Mouse (Mus musculus) hindbrain, embryonic 16.5 days (tissue): Measurements from ENCODE around the gene Ctnnd1. TPM values are rescaled to one million over a fixed set of nuclear protein-coding genes. Genes with fewer than 3 reads are reported as not detected.
"Not testable (repeated sequence)": the region's sequence is repeated elsewhere in the genome, so short reads cannot be mapped to it uniquely, and the experiment has no call there.

Source experiments
- ATAC-seq: fragments of 200-750 bp; cut with Nextera tagmentation; 2 replicates; pipeline ENCODE4 v1.8.0; 2017; ENCODE audit warnings: moderate TSS enrichment, moderate library complexity
- H3K27ac ChIP-seq: fragments of 300-500 bp; sonication (generic); 2 replicates; pipeline ENCODE4 v1.5.1; 2014; ENCODE audit warnings: low read depth, mild to moderate bottlenecking, control low read depth, low read length, moderate library complexity
- H3K27me3 ChIP-seq: fragments of 300-500 bp; sonication (generic); replicated peaks from 2 replicates; pipeline ENCODE4 v1.6.1; 2014; ENCODE audit warnings: low read length; ENCODE audit not compliant: control insufficient read depth, insufficient read depth
- H3K36me3 ChIP-seq: fragments of 300-500 bp; sonication (generic); 2 replicates; pipeline ENCODE4 v1.6.1; 2014; ENCODE audit warnings: mild to moderate bottlenecking, low read length, moderate library complexity, mixed read lengths; ENCODE audit not compliant: control insufficient read depth, insufficient read depth
- H3K4me1 ChIP-seq: fragments of 300-500 bp; sonication (generic); 2 replicates; pipeline ENCODE4 v1.6.1; 2014; ENCODE audit warnings: low read depth, low read length; ENCODE audit not compliant: control insufficient read depth, insufficient read depth
- H3K4me2 ChIP-seq: fragments of 300-500 bp; sonication (generic); 2 replicates; pipeline ENCODE4 v1.6.1; 2014; ENCODE audit warnings: mild to moderate bottlenecking, low read length, control low read depth, moderate library complexity
- H3K4me3 ChIP-seq: fragments of 300-500 bp; sonication (generic); 2 replicates; pipeline ENCODE4 v1.5.1; 2014; ENCODE audit warnings: mild to moderate bottlenecking, low read length, control low read depth, moderate library complexity
- H3K9ac ChIP-seq: fragments of 300-500 bp; sonication (generic); 2 replicates; pipeline ENCODE4 v1.6.1; 2014; ENCODE audit warnings: low read depth, mild to moderate bottlenecking, control low read depth, low read length, moderate library complexity
- H3K9me3 ChIP-seq: fragments of 300-500 bp; sonication (generic); 2 replicates; pipeline ENCODE4 v1.6.1; 2014; ENCODE audit warnings: mild to moderate bottlenecking, low read length, moderate library complexity; ENCODE audit not compliant: control insufficient read depth
- WGBS: fragments of 180-500 bp; shearing (Covaris S2); extraction: QIAGEN DNeasy Blood & Tissue Kit; methylation state at CpG from one replicate; pipeline ENCODE4 v1.1.7; 2014; 5-methylcytosine and 5-hydroxymethylcytosine counted together
- polyA plus RNA-seq: library from polyadenylated mRNA; unstranded; fragments of >200 nt; fragmentation: Nextera tagmentation; extraction: Ambion mirVana; gene quantifications from 2 replicates; pipeline ENCODE4 v1.2.1, GENCODE M21; 2015

The Ctnnd1 gene
- polyA plus RNA-seq, 1 experiment from 2014 or later: 24.4 TPM

- H3K9me3 ChIP-seq: no peaks in the 10 kb centered on the region
- peak; percentile 65 for ATAC-seq
- H3K4me1 ChIP-seq: peaks cover 21% of the 10 kb centered on the region
- H3K4me3 ChIP-seq: peak overlapping the region; percentile 71
- H3K36me3 ChIP-seq: peaks cover 18% of the 10 kb centered on the region
- WGBS: 11% methylated on average over 21 of the region's 22 CpGs
- no peaks in the 10 kb centered on the region for H3K27me3 ChIP-seq
- H3K27ac ChIP-seq: peak overlapping the region; percentile 86
- peak overlapping the region; percentile 76 for H3K9ac ChIP-seq
- H3K4me2 ChIP-seq: peak overlapping the region; percentile 66
These were observed 26.9 kb upstream of the Ctnnd1 start for GRCm38 (mm10) chr2:84677270-84677967.

DNA sequence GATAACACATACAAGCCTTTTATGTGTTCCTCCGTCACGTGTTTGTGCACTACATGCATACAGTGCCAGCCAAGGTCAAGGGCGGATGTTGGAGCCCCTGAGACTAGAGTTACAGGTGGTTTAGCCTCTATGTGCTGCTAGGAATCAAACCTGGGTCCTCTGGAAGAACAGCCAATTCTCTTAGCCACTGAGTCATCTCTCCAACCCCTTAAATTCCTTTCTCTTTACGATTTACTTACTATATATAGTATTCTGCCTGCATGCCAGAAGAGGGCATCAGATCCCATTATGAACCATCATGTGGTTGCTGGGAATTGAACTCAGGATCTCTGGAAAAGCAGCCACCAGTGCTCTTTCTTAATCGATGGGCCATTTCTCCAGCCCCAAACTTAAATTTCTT lies 21.0 kb upstream of the Ctnnd1 start:
- H3K9me3 ChIP-seq, H3K4me3 ChIP-seq, H3K27me3 ChIP-seq, H3K27ac ChIP-seq, H3K9ac ChIP-seq, ATAC-seq: not testable (repeated sequence)
- peaks cover 22% of the 10 kb centered on the region for H3K36me3 ChIP-seq
- 65% methylated on average over 3 of the region's 5 CpGs for whole genome bisulfite sequencing
- peaks cover 18% of the 10 kb centered on the region for H3K4me1 ChIP-seq
- peak overlapping the region; percentile 76 for H3K4me2 ChIP-seq

DNA sequence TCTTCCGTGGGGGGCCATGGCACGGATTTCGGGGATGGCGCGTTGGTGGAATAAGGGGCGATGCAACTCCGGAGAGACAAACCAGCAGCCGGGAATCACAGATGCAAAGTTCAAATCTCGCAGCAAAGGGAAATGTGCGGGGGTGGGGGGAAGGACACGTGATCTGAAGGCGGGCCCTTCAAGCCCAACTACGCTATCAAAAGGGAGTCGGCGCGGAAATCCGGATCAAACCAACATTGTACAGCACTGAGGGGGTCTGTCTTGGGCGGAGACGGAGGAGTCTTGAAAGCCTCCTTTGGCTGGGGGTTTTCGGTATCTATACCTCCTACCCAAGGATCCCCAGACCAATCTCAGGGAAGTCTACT lies 20.0 kb upstream of the Ctnnd1 start, which contains the start of gene Selenoh:
TSS of gene Selenoh (minus strand) at position 202 of the 365 bp plus-strand sequence.
- peaks cover 20% of the 10 kb centered on the region for H3K36me3 ChIP-seq
- 0% methylated on average over 20 of the region's 20 CpGs for WGBS

DNA sequence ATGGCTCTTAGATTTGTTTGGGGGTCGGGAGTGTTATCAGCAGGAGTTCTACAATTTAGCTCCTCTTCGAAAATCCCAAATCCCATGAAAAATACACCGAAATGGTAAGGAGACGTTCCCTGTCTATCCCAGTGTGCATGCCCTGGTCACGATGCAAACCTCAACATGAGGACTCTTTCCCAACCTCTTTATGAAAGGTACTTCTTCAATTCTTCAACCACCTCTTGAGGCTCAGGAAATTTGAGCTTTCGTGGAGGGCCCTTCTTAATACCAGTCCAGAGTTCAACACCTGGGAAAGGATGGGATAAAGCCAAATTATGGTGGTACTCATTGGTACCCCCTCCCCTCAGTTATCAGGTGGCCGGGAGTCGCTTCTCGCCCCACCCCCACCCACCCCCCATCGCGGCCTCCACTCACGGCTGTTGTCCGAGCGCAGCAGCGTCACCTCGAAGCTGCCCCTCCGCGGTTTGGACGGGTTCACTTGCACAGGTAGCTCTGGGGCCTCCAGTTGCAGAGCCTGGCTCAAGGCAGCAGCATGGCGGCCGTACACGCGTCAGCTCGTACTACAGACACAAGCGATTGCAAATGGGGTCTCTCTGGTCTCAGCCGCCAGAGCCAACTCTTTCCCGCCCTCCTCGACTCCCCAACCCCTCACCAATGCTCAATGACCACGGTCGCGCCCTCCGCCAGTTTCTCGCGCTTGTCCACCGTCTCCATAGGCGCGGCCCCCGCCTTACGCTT lies 19.4 kb upstream of the Ctnnd1 start:
- peaks cover 13% of the 10 kb centered on the region for H3K4me1 ChIP-seq
- H3K4me3 ChIP-seq: peak overlapping the region; percentile 95
- WGBS: 3% methylated on average over 39 of the region's 39 CpGs
- H3K36me3 ChIP-seq: peaks cover 16% of the 10 kb centered on the region
- H3K27me3 ChIP-seq: no peaks in the 10 kb centered on the region
- peak; percentile 79 for ATAC-seq
- H3K27ac ChIP-seq: peak overlapping the region; percentile 91
- no peaks in the 10 kb centered on the region for H3K9me3 ChIP-seq
- peak overlapping the region; percentile 89 for H3K9ac ChIP-seq
- peak overlapping the region; percentile 76 for H3K4me2 ChIP-seq

More for the DNA sequence above, 20.0 kb upstream of the Ctnnd1 start, which contains the start of gene Selenoh:
- Histone ChIP-seq H3K9me3 (no peaks in the 10 kb centered on the region), H3K4me2 (peak within 1 kb of the TSS; percentile 76), H3K4me3 (peak within 1 kb of the TSS; percentile 95), H3K4me1 (peaks cover 13% of the 10 kb centered on the region), H3K9ac (peak within 1 kb of the TSS; percentile 89), H3K27ac (peak within 1 kb of the TSS; percentile 91), H3K27me3 (no peaks in the 10 kb centered on the region)
- ATAC-seq: peak; percentile 98

DNA sequence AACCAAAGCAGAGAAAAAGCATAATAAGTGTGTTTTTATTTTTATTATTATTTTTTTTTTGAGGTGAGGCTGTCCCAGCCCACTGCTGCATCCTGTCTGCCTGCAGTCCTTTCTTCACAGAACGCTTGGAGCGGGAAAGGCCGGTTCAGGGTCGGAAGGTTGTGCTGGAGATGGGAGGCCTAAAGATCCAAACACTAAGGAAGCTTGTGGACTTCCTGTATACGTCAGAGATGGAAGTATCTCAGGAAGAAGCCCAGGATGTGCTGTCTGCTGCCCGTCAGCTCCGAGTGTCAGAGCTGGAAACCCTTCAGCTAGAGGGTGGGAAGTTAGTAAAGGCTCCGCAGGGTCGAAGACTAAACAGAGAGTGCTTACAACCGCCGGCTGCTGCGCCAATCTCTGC lies 15.5 kb upstream of the Ctnnd1 start:
- Histone ChIP-seq H3K9me3 (no peaks in the 10 kb centered on the region), H3K36me3 (peaks cover 4% of the 10 kb centered on the region; the same call in 1 of the 2 replicates), H3K4me2 (no peak overlapping the region), H3K4me1 (peaks cover 11% of the 10 kb centered on the region), H3K9ac (no peak overlapping the region), H3K4me3 (no peak overlapping the region), H3K27me3 (no peaks in the 10 kb centered on the region), H3K27ac (no peak overlapping the region)
- no peak for ATAC-seq
- WGBS: 72% methylated on average over 12 of the region's 12 CpGs

DNA sequence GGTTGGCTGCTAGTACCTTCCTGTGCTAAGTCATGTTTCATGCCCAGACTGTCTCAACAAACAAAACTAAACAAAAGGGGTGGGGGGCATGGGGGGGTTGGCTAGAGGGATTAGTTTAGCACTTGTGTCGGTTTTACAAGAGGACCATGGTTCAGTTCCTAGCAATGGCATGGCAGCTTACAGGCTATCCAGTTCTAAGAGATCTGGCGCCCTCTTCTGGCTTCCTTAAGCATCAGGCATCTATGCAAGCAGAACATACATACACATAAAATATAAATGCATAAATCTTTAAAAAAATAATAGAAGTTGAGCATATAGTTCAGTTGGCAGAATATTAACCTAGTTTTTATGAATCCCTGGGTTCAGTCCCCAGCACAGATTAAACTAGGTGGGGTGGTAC lies 12.3 kb upstream of the Ctnnd1 start:
- 32% methylated on average over 2 of the region's 2 CpGs for WGBS
- H3K27ac ChIP-seq: no peak overlapping the region
- H3K27me3 ChIP-seq: no peaks in the 10 kb centered on the region
- H3K4me3 ChIP-seq: no peak overlapping the region
- H3K4me2 ChIP-seq: no peak overlapping the region
- H3K4me1 ChIP-seq: no peaks in the 10 kb centered on the region
- ATAC-seq: no peak
- no peak overlapping the region for H3K9ac ChIP-seq
- H3K36me3 ChIP-seq: no peaks in the 10 kb centered on the region
- no peaks in the 10 kb centered on the region for H3K9me3 ChIP-seq

- no peaks in the 10 kb centered on the region for H3K9me3 ChIP-seq
- no peak overlapping the region for H3K27ac ChIP-seq
- H3K9ac ChIP-seq: no peak overlapping the region
- H3K36me3 ChIP-seq: no peaks in the 10 kb centered on the region
- no peak overlapping the region for H3K4me3 ChIP-seq
- no peaks in the 10 kb centered on the region for H3K4me1 ChIP-seq
- 65% methylated on average over 3 of the region's 3 CpGs for WGBS
- H3K4me2 ChIP-seq: no peak overlapping the region
- ATAC-seq: no peak
- no peaks in the 10 kb centered on the region for H3K27me3 ChIP-seq
These were observed 9.7 kb upstream of the Ctnnd1 start for GRCm38 (mm10) chr2:84660253-84660652.

- Histone ChIP-seq H3K27me3 (no peaks in the 10 kb centered on the region), H3K36me3 (no peaks in the 10 kb centered on the region), H3K9me3 (no peaks in the 10 kb centered on the region), H3K4me1 (no peaks in the 10 kb centered on the region), H3K4me2 (no peak within 1 kb of the TSS), H3K4me3 (no peak within 1 kb of the TSS), H3K27ac (no peak within 1 kb of the TSS), H3K9ac (no peak within 1 kb of the TSS)
- WGBS: 94% methylated on average over 32 of the region's 32 CpGs
- ATAC-seq: no peak
These were observed 8.2 kb upstream of the Ctnnd1 start, which contains the start of gene Btbd18 for GRCm38 (mm10) chr2:84658806-84659205. Btbd18 (plus strand) TSS chr2:84659079.

DNA sequence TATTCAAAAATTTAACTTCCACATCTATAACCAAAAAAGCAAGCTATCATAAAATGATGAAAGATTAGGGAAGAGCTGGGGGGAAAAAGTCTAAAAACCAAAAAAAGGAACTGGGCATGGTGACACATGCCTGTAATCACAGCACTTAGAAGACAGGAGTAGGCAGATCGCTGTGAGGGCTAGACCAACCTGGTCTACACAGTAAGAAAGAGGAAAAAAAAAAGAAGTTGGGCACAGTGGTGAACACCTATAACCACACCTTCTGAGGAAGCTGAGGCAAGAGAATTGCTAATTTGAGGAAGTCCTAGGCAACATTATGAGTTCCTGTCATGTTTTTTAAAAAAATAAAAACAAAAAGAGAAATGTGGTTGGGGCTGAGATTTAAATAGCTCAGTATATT lies 5.3 kb upstream of the Ctnnd1 start:
- Histone ChIP-seq H3K9me3 (no peaks in the 10 kb centered on the region), H3K4me3 (no peak overlapping the region), H3K9ac (no peak overlapping the region), H3K36me3 (no peaks in the 10 kb centered on the region), H3K4me1 (no peaks in the 10 kb centered on the region), H3K27ac (no peak overlapping the region), H3K27me3 (no peaks in the 10 kb centered on the region), H3K4me2 (no peak overlapping the region)
- ATAC-seq: no peak
- 85% methylated on average over 1 of the region's 1 CpGs for WGBS
